ENCODE assay signal across 19 mouse cellular contexts in the genomic region with DNA sequence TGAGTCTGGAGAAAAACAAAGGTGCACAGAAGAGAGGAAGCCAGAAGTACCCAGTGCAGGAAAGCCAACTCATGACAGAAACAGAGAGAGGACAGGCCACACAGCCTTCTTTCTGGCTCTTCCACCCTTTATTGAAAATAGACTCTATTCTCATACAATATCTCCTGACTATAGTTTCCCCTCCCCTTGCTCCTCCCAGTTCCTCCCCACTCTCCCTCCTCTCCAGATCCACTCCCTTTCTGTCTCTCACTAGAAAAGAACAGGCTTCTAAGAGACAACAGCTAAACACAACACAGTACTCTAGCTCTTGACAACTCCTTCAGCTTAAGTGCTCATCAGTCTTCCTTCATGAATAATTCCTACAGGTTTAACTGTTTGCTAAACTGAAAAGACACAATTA. TPM values are rescaled to one million over a fixed set of nuclear protein-coding genes. Genes with fewer than 3 reads are reported as not detected.
A peak's percentile ranks its signal among the peaks of the same experiment; 100 is the strongest.
DNase-seq lines count a peak whose midpoint lies in the region; ATAC-seq lines count a peak whose summit lies in the region.
"Had no signal": no experiment of that assay in that cellular context is flagged by ENCODE, and none has a peak within 500 bp of the region (broad histone marks: within the 10 kb centered on the region; RNA-seq: fewer than 3 reads in every experiment).

No protein-coding gene starts in this region.

- H3K9me3 ChIP-seq in heart, embryonic 13.5 days: no peaks in the 10 kb centered on the region; the same call in 1 of the 2 replicates
- peaks cover 6% of the 10 kb centered on the region for H3K9me3 ChIP-seq in megakaryocyte, embryonic 14.5 days
- no peaks in the 10 kb centered on the region; the same call in 1 of the 2 replicates for H3K9me3 ChIP-seq in liver, embryonic 11.5 days (ENCODE audit: control insufficient read depth, low read length)
- H3K9me3 ChIP-seq: embryonic facial prominence, embryonic 12.5 days; forebrain, embryonic 15.5 days; hindbrain, embryonic 15.5 days; kidney, embryonic 15.5 days had no signal

- no peak overlapping the region for H3K4me2 ChIP-seq in heart, embryonic 13.5 days
- no peak overlapping the region for H3K4me2 ChIP-seq in liver, embryonic 11.5 days
- H3K4me2 ChIP-seq: embryonic facial prominence, embryonic 12.5 days; forebrain, embryonic 15.5 days; hindbrain, embryonic 15.5 days; kidney, embryonic 15.5 days had no signal

- H3K4me1 ChIP-seq in heart, embryonic 13.5 days: peaks cover 62% of the 10 kb centered on the region
- peaks cover 55% of the 10 kb centered on the region for H3K4me1 ChIP-seq in megakaryocyte, embryonic 14.5 days
- no peaks in the 10 kb centered on the region for H3K4me1 ChIP-seq in liver, embryonic 11.5 days (replicated peaks; ENCODE audit: control insufficient read depth, insufficient read depth, low read length)
- H3K4me1 ChIP-seq: embryonic facial prominence, embryonic 12.5 days; forebrain, embryonic 15.5 days; hindbrain, embryonic 15.5 days; kidney, embryonic 15.5 days had no signal

- H3K9ac ChIP-seq in heart, embryonic 13.5 days: peak overlapping the region; percentile 45
- no peak overlapping the region for H3K9ac ChIP-seq in liver, embryonic 11.5 days (ENCODE audit: low read depth, low read length)
- H3K9ac ChIP-seq: embryonic facial prominence, embryonic 12.5 days; forebrain, embryonic 15.5 days; hindbrain, embryonic 15.5 days; kidney, embryonic 15.5 days had no signal

- H3K27me3 ChIP-seq in heart, embryonic 13.5 days (replicated peaks): no peaks in the 10 kb centered on the region
- no peaks in the 10 kb centered on the region for H3K27me3 ChIP-seq in megakaryocyte, embryonic 14.5 days (replicated peaks)
- H3K27me3 ChIP-seq in liver, embryonic 11.5 days (replicated peaks; ENCODE audit: control insufficient read depth, insufficient read depth, low read length): no peaks in the 10 kb centered on the region
- H3K27me3 ChIP-seq: embryonic facial prominence, embryonic 12.5 days; forebrain, embryonic 15.5 days; hindbrain, embryonic 15.5 days; kidney, embryonic 15.5 days had no signal

- 0 out of 2 replicates have a peak, but pooled peaks cover 3% of the 10 kb centered on the region for H3K36me3 ChIP-seq in heart, embryonic 13.5 days
- H3K36me3 ChIP-seq in megakaryocyte, embryonic 14.5 days (replicated peaks; ENCODE audit: low read length): peaks cover 6% of the 10 kb centered on the region
- H3K36me3 ChIP-seq in liver, embryonic 11.5 days (ENCODE audit: control insufficient read depth, insufficient read depth, low read length): no peaks in the 10 kb centered on the region
- H3K36me3 ChIP-seq: embryonic facial prominence, embryonic 12.5 days; forebrain, embryonic 15.5 days; hindbrain, embryonic 15.5 days; kidney, embryonic 15.5 days had no signal

- peak; percentile 80 for DNase-seq in heart, adult 11 months
- no peak for DNase-seq in heart, adult 18-20 months
- DNase-seq in heart, adult 8-10 months (ENCODE audit: low spot score): no peak
- DNase-seq in cerebellum, postnatal 25 days: no peak
- no peak for DNase-seq in liver, embryonic 11.5 days (ENCODE audit: low spot score)
- DNase-seq: adrenal gland, postnatal 10 days; cerebellum, adult 11 months; cerebellum, adult 8-10 months; cerebellum, postnatal 14 days; gastrocnemius, postnatal 10 days; kidney, adult 2 months had no signal

- no peak for ATAC-seq in heart, embryonic 13.5 days (ENCODE audit: extremely low read depth, insufficient number of reproducible peaks, low FRiP score, low TSS enrichment)
- no peak for ATAC-seq in megakaryocyte, adult 5-6 weeks (ENCODE audit: poor library complexity, severe bottlenecking)
- ATAC-seq in liver, embryonic 11.5 days (replicated peaks; ENCODE audit: low FRiP score): no peak
- ATAC-seq: forebrain, embryonic 15.5 days; intestine, embryonic 16.5 days had no signal

- no peak overlapping the region for H3K4me3 ChIP-seq in heart, embryonic 13.5 days
- peak overlapping the region; percentile 8 for H3K4me3 ChIP-seq in megakaryocyte, embryonic 14.5 days (replicated peaks)
- H3K4me3 ChIP-seq in liver, embryonic 11.5 days (ENCODE audit: low read depth, low read length): no peak overlapping the region
- H3K4me3 ChIP-seq: embryonic facial prominence, embryonic 12.5 days; forebrain, embryonic 15.5 days; hindbrain, embryonic 15.5 days; kidney, embryonic 15.5 days had no signal

- H3K27ac ChIP-seq in heart, embryonic 13.5 days (replicated peaks): peak overlapping the region; percentile 67
- no peak overlapping the region for H3K27ac ChIP-seq in liver, embryonic 11.5 days (ENCODE audit: low read depth, low read length)
- H3K27ac ChIP-seq: embryonic facial prominence, embryonic 12.5 days; forebrain, embryonic 15.5 days; hindbrain, embryonic 15.5 days; kidney, embryonic 15.5 days had no signal

RNA-seq across cellular contexts. Expression of gene Tm7sf3, which starts 26.0 kb away (rescaled TPM):
- total RNA-seq in heart, adult 18-20 months (2021): 10 to 100 TPM; 15.5 to 18.5 TPM
- 36.4 and 38.9 TPM in 2 replicates for polyA plus RNA-seq in heart, embryonic 13.5 days (2015; fragmentation: Nextera tagmentation; extraction: Ambion mirVana)
- 10 to 100 TPM; 15.7 to 16.7 (median 15.9) TPM for total RNA-seq in heart, adult 8-10 months (2022)
- polyA plus RNA-seq in megakaryocyte, embryonic 14.5 days (2012; ENCODE audit: insufficient read depth, low replicate concordance): 11.0 and 20.2 TPM in 2 replicates
- total RNA-seq in megakaryocyte, adult 5-6 weeks (2015): 27.8 and 31.6 TPM in 2 replicates
- 40.3 and 40.4 TPM in 2 replicates for total RNA-seq in megakaryocyte, adult 5-6 weeks (2017)
- 47.7 and 57.1 TPM in 2 replicates for polyA plus RNA-seq in liver, embryonic 11.5 days (2014; fragmentation: Nextera tagmentation; extraction: Ambion mirVana)

RNA-seq across cellular contexts. Expression of gene Med21, which starts 26.3 kb away (rescaled TPM):
- 10 to 100 TPM; 52.2 to 53.5 TPM for total RNA-seq in heart, adult 18-20 months (2021)
- polyA plus RNA-seq in heart, embryonic 13.5 days (2015; fragmentation: Nextera tagmentation; extraction: Ambion mirVana): 139 and 155 TPM in 2 replicates
- total RNA-seq in heart, adult 8-10 months (2022): 10 to 100 TPM; 48.4 to 55.5 (median 49.6) TPM
- 4.1 TPM in 1 of 2 replicates, not detected in the other for polyA plus RNA-seq in megakaryocyte, embryonic 14.5 days (2012; ENCODE audit: insufficient read depth, low replicate concordance)
- 96.7 and 109 TPM in 2 replicates for total RNA-seq in megakaryocyte, adult 5-6 weeks (2015)
- total RNA-seq in megakaryocyte, adult 5-6 weeks (2017): 76.2 and 82.8 TPM in 2 replicates
- 97.2 and 112 TPM in 2 replicates for polyA plus RNA-seq in liver, embryonic 11.5 days (2014; fragmentation: Nextera tagmentation; extraction: Ambion mirVana)

RNA-seq across cellular contexts. Expression of gene Stk38l, which starts 56.2 kb away (rescaled TPM):
- total RNA-seq in heart, adult 18-20 months (2021): 10 to 100 TPM; 12.8 to 13.7 TPM
- polyA plus RNA-seq in heart, embryonic 13.5 days (2015; fragmentation: Nextera tagmentation; extraction: Ambion mirVana): 37.9 and 41.4 TPM in 2 replicates
- total RNA-seq in heart, adult 8-10 months (2022): 10 to 100 TPM; 12.6 to 13.9 (median 13.2) TPM
- 0.59 TPM in 1 of 2 replicates, not detected in the other for polyA plus RNA-seq in megakaryocyte, embryonic 14.5 days (2012; ENCODE audit: insufficient read depth, low replicate concordance)
- total RNA-seq in megakaryocyte, adult 5-6 weeks (2015): 2.2 and 5.0 TPM in 2 replicates
- total RNA-seq in megakaryocyte, adult 5-6 weeks (2017): 2.8 and 3.7 TPM in 2 replicates
- 8.5 and 10.8 TPM in 2 replicates for polyA plus RNA-seq in liver, embryonic 11.5 days (2014; fragmentation: Nextera tagmentation; extraction: Ambion mirVana)
